Mouse (Mus musculus) T-helper 17 cell (primary cell): ENCODE data around the gene Il15.

Experiments
- in situ Hi-C, 2 experiments: fragments of 300-600 bp; cut with MboI, MseI; formaldehyde crosslinking; loops; 1 replicate in 1 of 2; 2 replicates in 1 of 2; pipeline ENCODE4 v1.15.1; 2025; ENCODE audit warnings: high pct_unique_total_duplicates in 2 of 2

The Il15 gene

DNA sequence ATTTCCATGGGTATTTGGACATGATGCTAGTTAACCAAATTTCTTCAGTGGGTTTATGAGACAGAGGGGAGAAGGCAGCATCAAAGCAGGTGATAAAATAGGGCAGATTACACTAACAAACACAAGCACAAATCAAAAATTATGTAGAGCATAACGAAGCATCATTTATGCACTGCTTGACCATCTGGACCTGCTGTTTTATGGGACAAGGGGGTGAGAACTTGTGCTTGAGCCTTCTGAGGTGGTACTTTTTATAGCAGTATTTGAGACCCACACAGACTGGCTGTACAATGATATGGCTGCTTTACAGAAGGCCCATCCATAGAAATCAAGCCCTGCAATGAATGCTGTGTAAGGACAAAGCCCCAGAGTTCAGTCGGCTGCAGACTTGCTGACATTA, 46.9 kb downstream of the Il15 start:
- in situ Hi-C loops = no loop called here

DNA sequence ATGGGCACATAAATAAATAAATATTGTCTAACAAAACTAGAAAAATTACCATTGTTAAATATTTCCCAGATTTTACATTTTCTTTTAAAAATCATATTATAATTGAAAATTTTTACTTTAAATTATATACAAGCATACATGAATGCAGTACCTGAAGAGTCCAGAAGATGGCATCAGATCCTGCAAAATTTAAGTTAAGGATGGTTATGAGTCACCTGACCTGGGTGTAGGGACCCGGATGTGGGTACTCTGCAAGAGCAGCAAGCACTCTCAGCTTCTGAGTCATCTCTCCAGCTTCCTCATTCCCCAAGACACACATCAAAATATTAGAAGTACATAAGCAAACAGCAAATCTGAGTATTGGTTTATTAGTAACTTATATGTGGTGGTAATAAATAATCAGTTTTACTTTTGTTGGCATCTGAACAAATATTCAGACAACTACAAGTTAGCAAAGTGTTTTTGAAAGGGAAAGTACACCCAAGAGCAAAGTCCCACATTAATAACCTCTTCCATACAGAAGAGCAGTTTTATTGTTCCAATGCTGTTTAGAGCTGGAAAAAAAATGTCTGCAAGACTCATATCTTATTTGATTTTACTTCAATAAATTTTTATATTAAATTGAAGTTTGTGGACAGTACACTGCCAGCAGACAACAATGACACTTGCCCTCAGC, 51.6 kb downstream of the Il15 start:
- in situ Hi-C loops = loop anchor here in 1 of 2 experiments (5.0 kb wide), 1 partner anchor 736 kb away; no protein-coding TSS in a partner anchor

GRCm38 (mm10) chr8:82349299-82349698, 53.7 kb downstream of the Il15 start:
- in situ Hi-C loops = loop anchor here (5.0 to 10.0 kb wide), 3 partner anchors 393 to 496 kb away; no protein-coding TSS in a partner anchor

DNA sequence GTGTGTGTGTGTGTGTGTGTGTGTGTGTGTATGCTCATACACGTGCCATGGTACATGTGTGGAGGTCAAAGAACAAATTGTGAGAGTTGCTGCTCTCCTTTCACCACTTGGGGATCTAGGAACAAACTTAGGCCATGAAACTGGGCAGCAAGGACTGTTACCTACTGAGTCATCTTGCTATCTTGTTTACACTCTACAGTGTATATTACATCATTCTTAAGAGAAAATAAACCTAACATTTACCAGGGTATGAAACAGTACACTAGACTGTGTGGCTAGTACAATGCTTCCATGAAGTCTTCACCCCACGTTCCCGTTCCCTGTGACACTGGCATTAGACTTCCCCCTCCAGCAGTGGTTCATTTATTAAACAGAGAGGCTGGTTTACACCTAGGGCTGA, 56.5 kb downstream of the Il15 start:
- in situ Hi-C loops = loop anchor here (5.0 to 10.0 kb wide), 3 partner anchors 396 to 498 kb away; no protein-coding TSS in a partner anchor

GRCm38 (mm10) chr8:82331675-82332234, 71.3 kb downstream of the Il15 start:
- in situ Hi-C loops = no loop called here

- in situ Hi-C loops = no loop called here
Measured at GRCm38 (mm10) chr8:82327986-82328652, 74.9 kb downstream of the Il15 start.

GRCm38 (mm10) chr8:82326061-82326460, 77.0 kb downstream of the Il15 start:
- in situ Hi-C loops = no loop called here

- in situ Hi-C loops = no loop called here
Measured at GRCm38 (mm10) chr8:82325586-82325985, 77.4 kb downstream of the Il15 start.

DNA sequence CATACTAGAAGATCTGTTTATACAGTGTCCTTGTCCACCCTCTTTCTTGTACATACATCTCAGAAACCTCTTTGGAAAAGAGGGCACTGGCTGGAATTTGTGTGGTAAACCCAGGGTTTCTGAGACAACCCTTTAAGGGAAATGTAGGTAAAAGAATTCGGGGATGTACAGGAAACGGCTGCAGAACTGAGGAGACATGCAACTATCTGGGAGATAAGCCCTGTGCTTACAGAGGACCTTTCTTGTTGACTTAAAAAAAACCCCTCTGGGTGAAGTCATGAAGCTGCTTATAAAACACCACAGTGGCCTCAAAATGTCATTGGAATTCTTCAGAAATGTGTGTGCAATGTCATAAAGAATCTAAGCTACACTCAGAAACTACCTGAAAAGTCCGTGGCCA, 85.6 kb downstream of the Il15 start:
- in situ Hi-C loops = no loop called here

DNA sequence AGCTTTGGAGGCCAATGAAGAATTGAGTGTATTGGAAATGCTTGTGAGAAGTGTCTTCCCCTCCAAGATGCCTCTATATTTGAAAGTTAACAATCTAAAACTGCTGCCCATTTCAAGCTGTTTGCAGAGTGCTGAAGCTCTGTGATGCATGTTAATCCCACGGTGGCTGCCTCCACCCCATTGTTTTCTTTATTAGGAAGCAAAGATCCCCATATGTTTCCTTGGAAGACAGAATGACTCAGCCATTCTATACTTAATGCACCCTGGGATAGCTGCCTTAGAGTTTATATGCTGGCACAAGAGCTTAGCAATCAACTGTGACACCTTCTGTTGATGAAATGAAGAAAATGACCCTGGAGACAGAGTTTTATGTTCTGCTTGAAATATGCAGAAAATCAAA, 96.6 kb downstream of the Il15 start:
- in situ Hi-C loops = no loop called here

DNA sequence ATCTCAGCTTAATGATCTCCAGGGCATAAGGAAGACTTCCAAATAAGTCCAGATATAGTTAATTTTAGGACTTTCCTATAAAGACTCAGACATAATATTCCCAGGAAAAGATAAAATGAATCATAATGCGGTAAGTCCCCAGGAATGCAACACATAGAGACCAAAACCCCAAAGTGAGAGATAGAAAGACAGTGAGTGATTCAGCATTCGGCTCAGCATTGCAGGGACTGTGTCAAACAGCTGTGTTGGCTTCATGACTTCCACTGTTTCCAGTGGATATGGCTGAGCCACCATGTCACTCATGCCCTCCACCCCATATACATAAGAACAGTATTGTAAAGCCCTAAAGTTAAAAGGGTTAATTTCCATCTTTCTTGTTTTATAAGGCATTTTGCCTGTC, 106.8 kb downstream of the Il15 start:
- in situ Hi-C loops = no loop called here

DNA sequence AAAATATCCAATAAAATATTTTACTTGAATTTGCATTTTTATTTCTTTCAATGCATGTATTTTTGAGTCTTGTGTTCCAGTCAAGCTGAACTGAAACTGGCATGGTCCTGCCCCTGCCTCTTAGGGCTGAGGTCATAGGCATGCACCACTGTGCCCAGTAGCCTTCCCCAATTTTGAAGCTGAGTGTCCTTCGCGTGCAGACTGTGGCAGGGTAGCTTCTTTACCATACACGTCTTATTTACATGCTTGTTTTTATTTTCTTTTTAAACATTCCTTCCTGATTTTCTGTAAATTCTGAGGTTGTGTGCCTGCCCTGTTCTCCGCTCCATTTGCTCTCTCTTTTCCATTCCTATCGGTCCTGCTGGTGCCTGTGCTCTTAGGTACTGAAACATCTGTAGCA, 111.4 kb downstream of the Il15 start:
- in situ Hi-C loops = no loop called here

DNA sequence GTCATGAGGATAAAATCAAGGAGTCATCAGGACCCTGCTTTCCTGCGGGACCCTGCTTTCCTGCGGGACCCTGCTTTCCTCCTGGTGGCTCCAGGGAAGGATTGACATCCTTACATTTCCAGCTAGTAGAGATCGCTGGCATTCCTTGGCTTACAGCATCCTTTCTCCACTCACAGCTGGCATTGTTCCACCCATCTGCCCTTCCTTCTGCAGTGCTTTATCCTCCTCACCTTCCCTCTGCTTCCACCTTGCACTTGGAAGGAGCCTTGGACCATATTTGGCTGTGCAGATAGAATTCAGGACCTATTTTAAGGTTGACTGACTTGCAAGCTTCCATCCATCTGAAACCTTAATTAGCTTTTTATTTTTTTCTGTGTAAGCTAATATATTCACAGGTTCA, 117.2 kb downstream of the Il15 start:
- in situ Hi-C loops = no loop called here

DNA sequence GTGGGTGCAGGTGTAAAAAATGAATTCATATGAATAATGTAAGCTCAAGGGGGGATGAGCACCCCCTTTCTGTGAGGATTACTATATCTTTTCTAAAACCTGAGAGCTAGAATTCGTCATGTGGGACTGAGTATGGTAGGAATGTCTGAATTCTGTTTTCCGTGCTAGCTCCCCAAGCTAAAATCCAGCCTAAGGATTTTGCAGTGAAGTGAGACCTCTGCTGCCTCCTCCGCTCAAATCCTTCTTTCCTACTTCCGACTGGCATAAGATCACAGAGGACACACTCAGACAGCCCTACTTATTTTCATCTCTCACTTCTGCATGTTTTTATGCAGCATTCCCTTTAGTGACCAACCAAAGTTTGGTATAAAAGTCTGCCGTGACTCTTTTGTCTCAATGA, 121.0 kb downstream of the Il15 start:
- in situ Hi-C loops = no loop called here
